Mouse (Mus musculus) ES-Bruce4 (cell line): ENCODE results near the gene Ufd1.

Experiments
- CTCF ChIP-seq: IDR thresholded peaks from one replicate; pipeline ENCODE4 v1.8.1; 2011; ENCODE audit warnings: low read depth, low read length
- EP300 ChIP-seq: IDR thresholded peaks from 2 replicates; pipeline ENCODE4 v1.6.1; 2011; ENCODE audit warnings: low read depth, low read length; ENCODE audit not compliant: insufficient read depth
- POLR2A ChIP-seq: IDR thresholded peaks from one replicate; pipeline ENCODE4 v1.8.1; 2011; ENCODE audit warnings: low read length; ENCODE audit not compliant: insufficient read depth

DNA sequence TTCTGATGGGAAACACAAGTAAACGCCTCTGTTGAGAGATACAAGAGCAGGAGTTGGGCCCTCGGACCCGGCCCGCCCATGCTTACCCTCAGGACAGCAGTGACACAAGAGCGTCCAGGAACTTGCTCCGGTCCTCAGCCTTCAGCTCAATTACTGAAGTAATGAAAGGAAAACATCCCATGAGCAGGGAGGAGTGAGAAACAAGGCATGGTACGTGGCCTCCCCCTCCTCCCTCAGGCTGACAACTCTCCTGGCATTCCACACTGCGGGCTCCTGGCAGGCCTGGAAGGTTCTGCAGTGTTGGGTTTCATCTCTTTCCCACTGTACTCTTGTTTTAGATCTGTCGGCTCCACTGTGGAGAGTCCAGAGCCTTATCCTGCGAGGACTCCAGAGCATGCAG lies 29.8 kb upstream of the Ufd1 start:
- TF ChIP-seq EP300: no peak
- no peak for TF ChIP-seq CTCF
- TF ChIP-seq POLR2A: no peak
